Mouse (Mus musculus) lung, embryonic 15.5 days (tissue): ENCODE data around the gene Ggcx. TPM values are rescaled to one million over a fixed set of nuclear protein-coding genes. Genes with fewer than 3 reads are reported as not detected.

Experiments used
- ATAC-seq: fragments of 200-750 bp; cut with Nextera tagmentation; 2 replicates; pipeline ENCODE4 v1.8.0; 2017; ENCODE audit warnings: moderate number of reproducible peaks, borderline replicate concordance; ENCODE audit not compliant: low FRiP score, low TSS enrichment; ENCODE audit errors: extremely low read depth
- H3K27ac ChIP-seq: fragments of 300-500 bp; sonication (generic); 2 replicates; pipeline ENCODE4 v1.5.1; 2015; ENCODE audit warnings: moderate library complexity, mild to moderate bottlenecking, inconsistent platforms
- H3K27me3 ChIP-seq: fragments of 300-500 bp; sonication (generic); 2 replicates; pipeline ENCODE4 v1.6.1; 2015; ENCODE audit warnings: inconsistent platforms
- H3K36me3 ChIP-seq: fragments of 300-500 bp; sonication (generic); 2 replicates; pipeline ENCODE4 v1.6.1; 2015; ENCODE audit warnings: inconsistent platforms
- H3K4me1 ChIP-seq: fragments of 300-500 bp; sonication (generic); 2 replicates; pipeline ENCODE4 v1.6.1; 2015; ENCODE audit warnings: inconsistent platforms
- H3K4me2 ChIP-seq: fragments of 300-500 bp; sonication (generic); 2 replicates; pipeline ENCODE4 v1.6.1; 2015; ENCODE audit warnings: inconsistent platforms, mild to moderate bottlenecking, moderate library complexity
- H3K4me3 ChIP-seq: fragments of 300-500 bp; sonication (generic); 2 replicates; pipeline ENCODE4 v1.5.1; 2015; ENCODE audit warnings: mild to moderate bottlenecking, inconsistent platforms
- H3K9ac ChIP-seq: fragments of 300-500 bp; sonication (generic); 2 replicates; pipeline ENCODE4 v1.6.1; 2015; ENCODE audit warnings: inconsistent platforms
- H3K9me3 ChIP-seq: fragments of 300-500 bp; sonication (generic); 2 replicates; pipeline ENCODE4 v1.6.1; 2016; ENCODE audit warnings: inconsistent platforms
- WGBS: fragments of 180-500 bp; shearing (Covaris S2); methylation state at CpG from one replicate; pipeline ENCODE4 v1.1.7; 2015; 5-methylcytosine and 5-hydroxymethylcytosine counted together
- polyA plus RNA-seq: library from polyadenylated mRNA; unstranded; fragments of >200 nt; fragmentation: Nextera tagmentation; extraction: Ambion mirVana; gene quantifications from 2 replicates; pipeline ENCODE4 v1.2.1, GENCODE M21; 2015

Gene Ggcx
- polyA plus RNA-seq, 1 experiment from 2014 or later, result 40.0 TPM

DNA sequence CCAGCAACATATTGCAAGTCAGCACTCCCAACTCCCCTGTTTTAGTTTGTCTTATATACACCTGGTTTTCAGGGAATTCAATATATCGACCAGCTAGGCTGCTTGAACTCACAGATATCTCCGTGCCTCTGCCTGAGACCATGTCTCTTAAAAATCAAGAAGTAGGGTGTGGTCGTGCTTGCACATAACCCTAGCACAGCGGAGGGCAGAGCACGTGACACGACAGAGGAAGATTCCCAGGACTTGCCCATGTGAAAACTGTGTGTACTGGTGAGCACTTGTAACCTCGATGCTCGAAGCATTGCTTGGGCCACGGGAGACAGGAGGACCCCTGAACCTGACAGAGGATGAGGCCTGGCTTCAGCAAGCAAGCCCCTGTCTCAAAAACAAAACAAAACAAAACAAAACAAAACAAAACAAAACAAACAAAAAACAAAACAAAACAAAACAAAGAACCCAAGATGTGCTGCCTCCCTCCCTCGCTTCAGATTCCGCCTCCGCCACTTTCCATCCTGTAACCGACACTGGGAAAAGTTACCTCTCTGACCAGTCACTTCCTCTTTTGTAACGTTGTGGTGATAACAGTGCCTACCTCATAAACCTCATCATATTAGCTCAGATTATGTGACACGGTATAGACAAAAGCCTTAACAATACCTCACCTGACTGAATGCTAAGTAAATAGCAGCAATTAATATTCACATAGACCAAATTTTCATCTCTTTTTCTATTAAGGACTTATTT lies 39.1 kb upstream of the Ggcx start:
- Histone ChIP-seq H3K9ac (no peak overlapping the region), H3K4me1 (peaks cover 34% of the 10 kb centered on the region), H3K27ac (no peak overlapping the region)

DNA sequence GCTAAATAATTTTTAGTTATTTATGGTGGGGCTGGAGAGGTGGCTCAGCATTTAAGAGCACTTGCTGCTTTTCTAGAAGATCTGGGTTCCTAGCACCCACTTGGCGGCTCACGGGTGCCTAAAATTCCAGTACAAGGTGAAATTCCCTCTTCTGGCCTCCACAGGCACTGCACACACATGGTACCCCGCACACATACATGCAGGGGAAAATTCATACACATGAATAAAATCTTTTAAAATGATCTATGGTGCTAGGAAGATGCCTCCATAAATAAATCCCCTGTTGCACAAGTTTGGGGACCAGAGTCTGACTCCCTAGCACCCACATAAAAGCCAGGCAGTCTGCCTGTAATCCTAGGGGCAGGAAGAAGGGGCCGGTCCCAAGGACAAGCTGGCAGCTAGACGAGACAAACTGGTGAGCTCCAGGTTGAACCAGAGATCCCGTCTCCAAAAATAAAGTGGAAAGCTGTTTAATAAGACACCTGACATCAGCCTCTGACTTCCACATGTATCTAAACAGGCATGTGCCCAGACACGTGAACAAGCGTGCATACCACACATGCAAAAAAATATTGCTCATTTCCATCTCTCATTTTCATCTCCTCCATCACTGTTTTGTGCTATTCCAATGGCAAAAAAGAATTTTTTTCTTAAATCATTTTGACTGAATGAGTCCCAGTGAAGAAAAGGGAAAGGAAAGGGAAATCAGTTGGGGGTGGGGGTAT lies 35.4 kb upstream of the Ggcx start:
- peak overlapping the region; percentile 83 for H3K4me2 ChIP-seq
- 0 out of 2 replicates have a peak overlapping the region, but pooled peaks have one; percentile 62 for H3K4me3 ChIP-seq
- H3K27ac ChIP-seq, result no peak overlapping the region
- H3K9me3 ChIP-seq, result no peaks in the 10 kb centered on the region
- no peaks in the 10 kb centered on the region for H3K36me3 ChIP-seq
- WGBS, result 89% methylated on average over 8 of the region's 8 CpGs
- H3K9ac ChIP-seq, result no peak overlapping the region
- H3K4me1 ChIP-seq, result peaks cover 15% of the 10 kb centered on the region
- no peaks in the 10 kb centered on the region for H3K27me3 ChIP-seq
- ATAC-seq, result no peak

More for the DNA sequence above, 39.1 kb upstream of the Ggcx start:
- no peaks in the 10 kb centered on the region for H3K27me3 ChIP-seq
- H3K9me3 ChIP-seq, result no peaks in the 10 kb centered on the region
- no peak for ATAC-seq
- no peak overlapping the region for H3K4me3 ChIP-seq
- H3K36me3 ChIP-seq, result no peaks in the 10 kb centered on the region
- no peak overlapping the region for H3K4me2 ChIP-seq
- WGBS, result 77% methylated on average over 15 of the region's 15 CpGs

DNA sequence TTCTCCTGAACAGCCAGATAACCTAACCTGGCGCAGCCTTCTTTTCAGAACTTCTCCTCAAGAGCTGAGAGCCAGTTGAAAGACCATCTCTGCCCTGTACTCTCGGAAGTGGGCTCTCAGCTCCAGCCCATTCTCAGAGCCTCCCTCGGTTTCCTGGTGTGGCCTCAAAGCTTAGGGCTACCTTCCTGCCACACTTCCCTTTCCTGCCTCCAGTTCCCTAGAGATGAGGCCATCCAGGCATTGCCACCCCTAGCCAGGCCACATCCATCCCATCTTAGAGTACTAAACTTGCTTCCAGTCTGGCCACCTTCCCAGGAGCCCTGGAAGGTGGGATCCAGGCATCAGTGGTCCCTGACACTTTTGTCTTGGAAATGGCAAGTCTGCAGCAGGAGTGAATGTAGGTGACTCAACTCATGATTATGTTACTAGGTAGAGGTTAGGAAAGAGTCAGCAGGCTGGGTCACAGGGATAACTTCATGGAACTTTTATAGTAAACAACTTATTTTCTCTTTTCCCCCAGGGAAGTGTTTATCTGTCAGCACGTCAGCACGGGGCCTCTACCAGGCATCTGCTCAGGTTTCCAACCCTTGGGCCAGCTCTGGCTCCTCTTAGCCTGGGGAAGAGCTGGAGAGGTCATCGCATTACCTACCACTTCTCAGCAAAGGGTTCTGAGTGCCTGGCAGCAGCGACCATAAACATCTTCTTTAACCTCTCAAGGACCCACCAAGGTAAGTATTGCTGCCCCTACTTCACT lies 34.6 kb upstream of the Ggcx start:
- WGBS, result 43% methylated on average over 7 of the region's 7 CpGs
- peak; percentile 8; the same call in 1 of the 2 replicates for ATAC-seq
- peak overlapping the region; percentile 62 for H3K4me3 ChIP-seq
- H3K36me3 ChIP-seq, result no peaks in the 10 kb centered on the region; the same call in 1 of the 2 replicates
- peak overlapping the region; percentile 83 for H3K4me2 ChIP-seq
- H3K9ac ChIP-seq, result peak overlapping the region; percentile 72
- H3K4me1 ChIP-seq, result peaks cover 6% of the 10 kb centered on the region; the same call in 1 of the 2 replicates
- H3K27ac ChIP-seq, result peak overlapping the region; percentile 84
- H3K27me3 ChIP-seq, result no peaks in the 10 kb centered on the region
- no peaks in the 10 kb centered on the region for H3K9me3 ChIP-seq

DNA sequence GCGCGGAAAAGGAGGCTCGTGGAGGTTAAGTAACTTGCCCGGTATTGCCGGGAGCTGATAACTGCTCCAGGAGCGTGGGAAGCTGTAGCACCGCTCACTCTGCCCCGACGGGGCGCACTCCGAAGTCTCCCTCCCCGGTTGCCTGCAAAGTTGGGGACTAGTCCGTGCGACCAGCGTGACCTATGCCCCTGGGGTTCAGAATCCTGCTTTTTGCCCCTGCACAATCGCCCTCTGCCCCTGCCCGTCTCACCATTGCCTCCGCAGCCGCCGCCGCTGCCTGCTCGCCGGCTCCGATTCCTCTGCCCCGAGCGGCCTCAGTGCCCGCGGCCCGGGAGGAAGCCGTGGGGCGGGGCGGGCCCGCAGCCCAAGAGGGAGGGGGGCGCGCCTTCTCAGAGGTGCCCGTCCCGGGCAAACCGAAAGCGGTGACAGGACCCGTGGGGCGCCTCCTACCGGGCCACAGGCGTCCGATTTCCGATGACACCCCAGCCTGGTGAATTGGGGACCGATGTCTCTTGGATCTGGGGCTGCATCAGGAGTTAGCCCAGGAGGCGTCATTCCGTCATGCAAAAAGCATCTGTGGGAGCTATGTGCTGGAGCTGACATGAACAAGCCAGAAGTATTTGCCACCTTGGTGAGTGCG lies 33.9 kb upstream of the Ggcx start, which contains the start of gene Vamp5:
TSS of gene Vamp5 (minus strand) at position 338 of the 640 bp plus-strand sequence.
- WGBS, result 1% methylated on average over 49 of the region's 49 CpGs
- H3K9ac ChIP-seq, result peak within 1 kb of the TSS; percentile 72
- peaks cover 6% of the 10 kb centered on the region for H3K36me3 ChIP-seq
- peak within 1 kb of the TSS; percentile 83 for H3K4me2 ChIP-seq
- peak within 1 kb of the TSS; percentile 84 for H3K27ac ChIP-seq
- H3K9me3 ChIP-seq, result no peaks in the 10 kb centered on the region
- peak; percentile 87 for ATAC-seq
- H3K4me1 ChIP-seq, result 0 out of 2 replicates have a peak, but pooled peaks cover 6% of the 10 kb centered on the region
- H3K4me3 ChIP-seq, result peak within 1 kb of the TSS; percentile 62
- no peaks in the 10 kb centered on the region for H3K27me3 ChIP-seq

DNA sequence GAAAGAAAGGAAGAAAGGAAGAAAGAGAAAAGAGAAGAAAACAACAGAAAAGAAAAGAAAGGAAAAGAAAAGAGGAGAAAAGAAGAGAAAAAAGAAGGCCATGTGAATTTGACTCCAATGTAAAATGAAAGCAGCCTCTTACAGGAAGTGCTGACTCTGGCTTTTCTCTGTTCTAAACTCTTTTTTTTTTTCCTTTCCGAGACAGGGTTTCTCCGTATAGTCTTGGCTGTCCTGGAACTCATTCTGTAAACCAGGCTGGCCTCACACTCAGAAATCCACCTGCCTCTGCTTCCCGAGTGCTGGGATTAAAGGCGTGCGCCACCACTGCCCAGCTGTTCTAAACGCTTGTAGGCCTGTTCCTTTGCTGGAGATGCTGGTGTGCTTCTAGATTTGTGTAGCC lies 31.6 kb upstream of the Ggcx start:
- no peak for ATAC-seq
- no peak overlapping the region for H3K27ac ChIP-seq
- no peaks in the 10 kb centered on the region for H3K27me3 ChIP-seq
- peaks cover 23% of the 10 kb centered on the region for H3K36me3 ChIP-seq
- WGBS, result 67% methylated on average over 6 of the region's 6 CpGs
- no peak overlapping the region for H3K9ac ChIP-seq
- H3K4me1 ChIP-seq, result 0 out of 2 replicates have a peak, but pooled peaks cover 6% of the 10 kb centered on the region
- H3K4me3 ChIP-seq, result no peak overlapping the region
- no peak overlapping the region for H3K4me2 ChIP-seq
- no peaks in the 10 kb centered on the region for H3K9me3 ChIP-seq

DNA sequence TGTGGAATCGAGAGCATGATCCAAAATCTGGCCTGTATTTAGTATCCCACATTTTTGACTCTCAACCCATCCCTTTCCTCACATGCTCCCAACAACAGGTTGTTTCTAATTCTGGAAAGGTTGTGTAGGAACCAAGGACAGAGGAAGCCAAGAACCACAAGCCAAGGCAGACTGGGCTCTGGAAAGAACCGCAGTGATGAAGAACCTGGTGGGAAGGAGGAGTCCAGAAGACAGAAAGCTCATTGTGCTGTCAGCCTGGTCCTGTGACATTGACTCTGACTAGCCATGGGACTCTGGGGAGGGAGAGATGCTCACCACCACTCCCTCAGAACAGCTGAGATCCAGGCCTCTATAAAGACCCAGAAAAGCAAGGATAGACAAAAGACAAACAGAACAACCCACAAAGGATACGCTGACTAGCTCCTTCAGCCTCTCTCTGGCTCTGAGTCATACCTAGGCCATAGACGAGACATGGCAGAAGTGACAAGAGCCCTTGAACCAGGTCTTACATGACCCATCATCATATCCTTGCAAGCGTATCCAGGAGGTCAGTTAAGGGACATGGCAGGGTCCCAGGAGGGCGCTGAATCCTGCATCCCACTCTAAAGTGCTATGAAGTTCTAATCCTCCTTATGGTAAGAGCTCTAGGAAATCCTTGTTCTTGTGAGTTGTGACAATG lies 30.8 kb upstream of the Ggcx start:
- Histone ChIP-seq H3K27me3 (no peaks in the 10 kb centered on the region), H3K4me2 (no peak overlapping the region), H3K9ac (no peak overlapping the region), H3K4me3 (no peak overlapping the region), H3K9me3 (no peaks in the 10 kb centered on the region), H3K36me3 (peaks cover 26% of the 10 kb centered on the region), H3K27ac (no peak overlapping the region), H3K4me1 (peaks cover 12% of the 10 kb centered on the region)
- ATAC-seq, result no peak
- 77% methylated on average over 6 of the region's 6 CpGs for WGBS

DNA sequence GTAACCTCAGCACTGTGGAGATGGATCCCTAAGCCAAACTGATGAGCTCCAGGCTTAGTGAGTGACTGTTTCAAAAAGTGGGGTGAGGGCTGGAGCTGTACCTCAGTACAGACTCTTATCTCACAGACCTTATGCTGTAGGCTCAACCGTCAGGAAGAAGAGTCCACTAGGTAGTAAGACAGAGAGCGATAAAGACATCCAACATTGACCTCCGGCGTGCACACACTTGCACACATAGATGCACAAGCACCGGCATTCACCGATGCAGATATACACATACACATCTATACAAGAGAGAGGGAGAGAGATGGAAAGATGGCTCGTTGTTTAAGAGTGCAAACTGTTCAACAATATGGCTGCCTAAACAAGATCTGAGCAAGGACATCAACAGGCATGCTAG lies 30.2 kb upstream of the Ggcx start:
- no peak overlapping the region for H3K9ac ChIP-seq
- H3K4me1 ChIP-seq, result peaks cover 18% of the 10 kb centered on the region
- peaks cover 26% of the 10 kb centered on the region for H3K36me3 ChIP-seq
- H3K9me3 ChIP-seq, result no peaks in the 10 kb centered on the region
- H3K27ac ChIP-seq, result no peak overlapping the region
- no peak for ATAC-seq
- 90% methylated on average over 7 of the region's 7 CpGs for WGBS
- H3K4me2 ChIP-seq, result no peak overlapping the region
- no peaks in the 10 kb centered on the region for H3K27me3 ChIP-seq
- no peak overlapping the region for H3K4me3 ChIP-seq

DNA sequence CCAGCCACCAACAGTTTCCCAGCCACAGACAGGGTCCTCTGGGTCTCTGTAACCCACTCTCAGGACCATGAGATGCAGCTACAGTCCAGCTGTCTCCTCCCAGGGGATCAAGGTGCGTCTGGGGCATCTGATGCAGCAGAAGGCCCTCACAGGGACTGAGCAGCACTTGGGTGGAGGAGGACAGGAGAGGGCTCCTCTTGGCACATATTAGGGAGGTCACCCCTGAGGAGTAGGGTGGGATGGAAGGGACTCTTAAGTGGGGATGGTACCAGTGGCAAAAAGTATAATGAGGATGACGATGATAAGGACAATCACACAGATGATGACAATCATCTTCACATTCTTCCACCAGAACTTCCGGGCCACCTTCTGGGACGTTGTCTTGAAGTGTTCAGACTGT lies 28.9 kb upstream of the Ggcx start:
- Histone ChIP-seq H3K4me2 (no peak overlapping the region), H3K27ac (no peak overlapping the region), H3K27me3 (no peaks in the 10 kb centered on the region), H3K9me3 (no peaks in the 10 kb centered on the region), H3K36me3 (peaks cover 26% of the 10 kb centered on the region), H3K4me1 (peaks cover 24% of the 10 kb centered on the region), H3K9ac (no peak overlapping the region), H3K4me3 (no peak overlapping the region)
- no peak for ATAC-seq
- WGBS, result 66% methylated on average over 4 of the region's 4 CpGs

DNA sequence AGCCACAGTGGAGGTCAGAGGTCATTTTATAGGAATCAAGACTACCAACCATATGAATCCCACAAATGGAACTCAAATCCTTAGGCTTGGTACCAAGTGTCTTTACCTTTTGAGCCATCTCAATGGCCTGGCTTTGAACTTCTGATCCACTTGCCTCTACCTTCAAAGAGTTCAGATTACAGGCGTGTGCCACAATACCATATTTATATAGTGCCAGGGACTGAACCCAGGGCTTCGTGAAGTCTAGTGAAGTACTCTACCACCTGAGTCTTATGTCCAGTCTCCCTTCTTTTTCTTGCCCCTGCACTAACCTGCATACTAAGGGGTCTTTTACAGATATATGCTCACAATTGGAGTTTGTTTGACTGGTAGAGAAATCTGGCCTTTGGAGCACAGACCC lies 27.5 kb upstream of the Ggcx start:
- Histone ChIP-seq H3K4me2 (no peak overlapping the region), H3K9ac (no peak overlapping the region), H3K27ac (no peak overlapping the region), H3K4me3 (no peak overlapping the region), H3K4me1 (peaks cover 31% of the 10 kb centered on the region), H3K27me3 (no peaks in the 10 kb centered on the region), H3K9me3 (no peaks in the 10 kb centered on the region), H3K36me3 (peaks cover 26% of the 10 kb centered on the region)
- WGBS, result 89% methylated on average over 2 of the region's 2 CpGs
- no peak for ATAC-seq

DNA sequence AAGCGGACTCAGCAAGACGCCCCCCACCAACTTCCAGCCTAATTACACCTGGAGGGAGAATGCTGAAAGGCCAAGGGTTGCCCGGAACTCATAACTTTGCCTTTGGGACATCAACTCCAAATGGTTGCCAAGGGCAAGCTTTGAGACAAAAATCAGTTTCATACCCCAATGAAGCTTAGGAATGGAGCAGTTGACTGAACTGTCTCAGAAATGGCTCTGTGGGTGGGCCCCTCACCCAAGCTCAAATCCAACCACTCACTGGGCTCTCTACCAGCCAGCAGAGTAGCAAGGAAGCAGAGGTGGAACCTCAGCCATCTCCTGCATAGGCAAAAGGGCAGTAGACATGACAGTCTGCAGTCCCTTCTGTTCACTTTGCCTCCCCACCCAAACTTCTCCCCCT lies 26.3 kb upstream of the Ggcx start:
- H3K9ac ChIP-seq, result no peak overlapping the region
- H3K4me1 ChIP-seq, result peaks cover 34% of the 10 kb centered on the region
- no peak overlapping the region for H3K27ac ChIP-seq
- 88% methylated on average over 3 of the region's 3 CpGs for WGBS
- no peak for ATAC-seq
- H3K9me3 ChIP-seq, result no peaks in the 10 kb centered on the region
- H3K4me3 ChIP-seq, result no peak overlapping the region
- H3K4me2 ChIP-seq, result no peak overlapping the region
- H3K27me3 ChIP-seq, result no peaks in the 10 kb centered on the region
- H3K36me3 ChIP-seq, result peaks cover 26% of the 10 kb centered on the region

DNA sequence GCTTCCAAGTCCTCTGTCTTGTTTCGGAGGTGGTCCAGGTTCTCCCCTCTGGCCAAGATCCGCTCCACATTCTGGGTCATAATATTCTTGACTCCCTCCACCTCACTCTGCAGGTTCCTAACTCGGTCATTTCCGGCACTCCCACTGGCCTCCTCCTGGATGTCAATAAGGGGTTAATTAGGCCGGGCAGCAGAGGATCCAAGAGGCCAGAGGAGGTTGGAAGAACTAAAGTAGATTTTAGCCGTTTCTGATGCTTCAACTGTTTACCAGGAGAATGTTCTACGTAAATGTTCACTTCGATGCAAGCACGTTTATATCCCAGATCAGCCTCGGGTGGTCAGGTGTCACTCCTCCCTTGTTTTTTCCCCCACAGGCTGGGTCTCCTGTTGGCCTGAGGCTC lies 25.8 kb upstream of the Ggcx start:
- H3K4me2 ChIP-seq, result peak overlapping the region; percentile 72; the same call in 1 of the 2 replicates
- 65% methylated on average over 10 of the region's 10 CpGs for WGBS
- no peak overlapping the region for H3K4me3 ChIP-seq
- peaks cover 26% of the 10 kb centered on the region for H3K36me3 ChIP-seq
- no peak overlapping the region for H3K27ac ChIP-seq
- H3K9ac ChIP-seq, result no peak overlapping the region
- ATAC-seq, result no peak
- no peaks in the 10 kb centered on the region for H3K27me3 ChIP-seq
- peaks cover 34% of the 10 kb centered on the region for H3K4me1 ChIP-seq
- no peaks in the 10 kb centered on the region for H3K9me3 ChIP-seq
